Mouse (Mus musculus) intestine, embryonic 14.5 days (tissue): ENCODE results near the gene Fpr2. TPM values are rescaled to one million over a fixed set of nuclear protein-coding genes. Genes with fewer than 3 reads are reported as not detected.

Source experiments
- ATAC-seq: fragments of 200-750 bp; cut with Nextera tagmentation; replicated peaks from 2 replicates; pipeline ENCODE4 v1.8.0; 2017; ENCODE audit warnings: low read depth, moderate number of reproducible peaks, moderate TSS enrichment, moderate library complexity; ENCODE audit not compliant: low FRiP score, low TSS enrichment
- DNase-seq: peaks from one replicate; pipeline ENCODE4 v3.0.0-alpha.2; 2018; ENCODE audit warnings: low spot score
- H3K27ac ChIP-seq: fragments of 300-500 bp; sonication (generic); 2 replicates; pipeline ENCODE4 v1.5.1; 2014; ENCODE audit warnings: low read depth, mild to moderate bottlenecking, control low read depth
- H3K27me3 ChIP-seq: fragments of 300-500 bp; sonication (generic); replicated peaks from 2 replicates; pipeline ENCODE4 v1.6.1; 2014; ENCODE audit warnings: low read length, control low read depth; ENCODE audit not compliant: control insufficient read depth, insufficient read depth
- H3K36me3 ChIP-seq: fragments of 300-500 bp; sonication (generic); 2 replicates; pipeline ENCODE4 v1.6.1; 2014; ENCODE audit warnings: low read length, control low read depth; ENCODE audit not compliant: control insufficient read depth, insufficient read depth
- H3K4me1 ChIP-seq: fragments of 300-500 bp; sonication (generic); replicated peaks from 2 replicates; pipeline ENCODE4 v1.6.1; 2014; ENCODE audit warnings: low read length, control low read depth, mixed read lengths; ENCODE audit not compliant: control insufficient read depth, insufficient read depth
- H3K4me2 ChIP-seq: fragments of 300-500 bp; sonication (generic); 2 replicates; pipeline ENCODE4 v1.6.1; 2014; ENCODE audit warnings: low read length
- H3K4me3 ChIP-seq: fragments of 300-500 bp; sonication (generic); 2 replicates; pipeline ENCODE4 v1.5.1; 2014; ENCODE audit warnings: low read depth, low read length, control low read depth, mixed read lengths
- H3K9ac ChIP-seq: fragments of 300-500 bp; sonication (generic); 2 replicates; pipeline ENCODE4 v1.6.1; 2014; ENCODE audit warnings: mild to moderate bottlenecking, low read length
- H3K9me3 ChIP-seq: fragments of 300-500 bp; sonication (generic); 2 replicates; pipeline ENCODE4 v1.6.1; 2016; ENCODE audit warnings: low read length, control low read depth; ENCODE audit not compliant: control insufficient read depth
- WGBS: fragments of 180-500 bp; shearing (Covaris S2); extraction: QIAGEN DNeasy Blood & Tissue Kit; methylation state at CpG from one replicate; pipeline ENCODE4 v1.1.7; 2014; 5-methylcytosine and 5-hydroxymethylcytosine counted together
- polyA plus RNA-seq: library from polyadenylated mRNA; unstranded; fragments of >200 nt; fragmentation: Nextera tagmentation; extraction: Ambion mirVana; gene quantifications from 2 replicates; pipeline ENCODE4 v1.2.1, GENCODE M21; 2014

Gene Fpr2
- polyA plus RNA-seq, 1 experiment from 2014 or later: 0.38 TPM

GRCm38 (mm10) chr17:17849906-17850712, 37.5 kb upstream of the Fpr2 start:
- WGBS: 26% methylated on average over 55 of the region's 55 CpGs

GRCm38 (mm10) chr17:17855064-17855838, 32.4 kb upstream of the Fpr2 start, which contains the start of gene Has1:
TSS of gene Has1 (minus strand) at chr17:17855205.
- no peak within 1 kb of the TSS for H3K4me2 ChIP-seq
- no peaks in the 10 kb centered on the region for H3K27me3 ChIP-seq
- ATAC-seq (no peak), DNase-seq (no peak)
- WGBS: 51% methylated on average over 8 of the region's 8 CpGs
- no peak within 1 kb of the TSS for H3K4me3 ChIP-seq
- H3K27ac ChIP-seq: no peak within 1 kb of the TSS
- peaks cover 3% of the 10 kb centered on the region; the same call in 1 of the 2 replicates for H3K36me3 ChIP-seq
- H3K9me3 ChIP-seq: no peaks in the 10 kb centered on the region
- no peaks in the 10 kb centered on the region for H3K4me1 ChIP-seq
- no peak within 1 kb of the TSS for H3K9ac ChIP-seq

More at GRCm38 (mm10) chr17:17849906-17850712, 37.5 kb upstream of the Fpr2 start:
- Histone ChIP-seq H3K36me3 (peaks cover 3% of the 10 kb centered on the region; the same call in 1 of the 2 replicates), H3K9me3 (no peaks in the 10 kb centered on the region), H3K4me3 (no peak overlapping the region), H3K27me3 (0 out of 2 replicates have a peak, but pooled peaks cover 8% of the 10 kb centered on the region), H3K9ac (no peak overlapping the region), H3K27ac (no peak overlapping the region), H3K4me2 (peak overlapping the region; percentile 30), H3K4me1 (no peaks in the 10 kb centered on the region)
- no peak for DNase-seq
- ATAC-seq: peak; percentile 50

GRCm38 (mm10) chr17:17856612-17857011, 31.0 kb upstream of the Fpr2 start:
- Histone ChIP-seq H3K9me3 (no peaks in the 10 kb centered on the region), H3K36me3 (peaks cover 3% of the 10 kb centered on the region; the same call in 1 of the 2 replicates), H3K9ac (no peak overlapping the region), H3K4me2 (no peak overlapping the region), H3K27ac (no peak overlapping the region), H3K4me1 (no peaks in the 10 kb centered on the region), H3K27me3 (no peaks in the 10 kb centered on the region), H3K4me3 (no peak overlapping the region)
- DNase-seq (no peak), ATAC-seq (no peak)
- WGBS: 79% methylated on average over 1 of the region's 1 CpGs

- DNase-seq (no peak), ATAC-seq (no peak)
- peaks cover 2% of the 10 kb centered on the region; the same call in 1 of the 2 replicates for H3K36me3 ChIP-seq
Measured at GRCm38 (mm10) chr17:17857446-17857845, 30.2 kb upstream of the Fpr2 start.

GRCm38 (mm10) chr17:17860110-17860509, 27.5 kb upstream of the Fpr2 start:
- Histone ChIP-seq H3K9ac (no peak overlapping the region), H3K9me3 (no peaks in the 10 kb centered on the region), H3K27ac (no peak overlapping the region), H3K4me3 (no peak overlapping the region), H3K4me2 (no peak overlapping the region), H3K4me1 (no peaks in the 10 kb centered on the region), H3K36me3 (peaks cover 10% of the 10 kb centered on the region; the same call in 1 of the 2 replicates), H3K27me3 (no peaks in the 10 kb centered on the region)
- DNase-seq: no peak
- 87% methylated on average over 3 of the region's 3 CpGs for WGBS
- no peak for ATAC-seq

More at GRCm38 (mm10) chr17:17857446-17857845, 30.2 kb upstream of the Fpr2 start:
- Histone ChIP-seq H3K27me3 (no peaks in the 10 kb centered on the region), H3K9ac (no peak overlapping the region), H3K4me3 (no peak overlapping the region), H3K4me2 (no peak overlapping the region), H3K4me1 (no peaks in the 10 kb centered on the region), H3K27ac (no peak overlapping the region), H3K9me3 (no peaks in the 10 kb centered on the region)
- WGBS: 57% methylated on average over 1 of the region's 1 CpGs

GRCm38 (mm10) chr17:17862360-17862759, 25.3 kb upstream of the Fpr2 start:
- no peaks in the 10 kb centered on the region for H3K27me3 ChIP-seq
- no peak overlapping the region for H3K4me2 ChIP-seq
- H3K27ac ChIP-seq: no peak overlapping the region
- H3K4me3 ChIP-seq: no peak overlapping the region
- DNase-seq: no peak
- H3K9ac ChIP-seq: no peak overlapping the region
- H3K4me1 ChIP-seq: no peaks in the 10 kb centered on the region
- WGBS: 65% methylated on average over 1 of the region's 1 CpGs
- peaks cover 22% of the 10 kb centered on the region; the same call in 1 of the 2 replicates for H3K36me3 ChIP-seq
- H3K9me3 ChIP-seq: no peaks in the 10 kb centered on the region
- no peak for ATAC-seq

- Histone ChIP-seq H3K4me1 (no peaks in the 10 kb centered on the region), H3K36me3 (peaks cover 22% of the 10 kb centered on the region; the same call in 1 of the 2 replicates), H3K27ac (no peak overlapping the region), H3K4me3 (no peak overlapping the region), H3K9ac (no peak overlapping the region), H3K27me3 (no peaks in the 10 kb centered on the region), H3K4me2 (no peak overlapping the region), H3K9me3 (no peaks in the 10 kb centered on the region)
- WGBS: 79% methylated on average over 2 of the region's 2 CpGs
- DNase-seq (no peak), ATAC-seq (no peak)
Measured at GRCm38 (mm10) chr17:17865168-17865567, 22.5 kb upstream of the Fpr2 start.

GRCm38 (mm10) chr17:17866801-17867469, 20.7 kb upstream of the Fpr2 start:
- H3K36me3 ChIP-seq: peaks cover 22% of the 10 kb centered on the region; the same call in 1 of the 2 replicates

More at GRCm38 (mm10) chr17:17866801-17867469, 20.7 kb upstream of the Fpr2 start:
- WGBS: 83% methylated on average over 11 of the region's 11 CpGs
- H3K9me3 ChIP-seq: no peaks in the 10 kb centered on the region
- H3K27me3 ChIP-seq: no peaks in the 10 kb centered on the region
- DNase-seq (no peak), ATAC-seq (no peak)
- H3K4me1 ChIP-seq: no peaks in the 10 kb centered on the region
- no peak overlapping the region for H3K4me2 ChIP-seq
- no peak overlapping the region for H3K9ac ChIP-seq
- H3K27ac ChIP-seq: no peak overlapping the region
- no peak overlapping the region for H3K4me3 ChIP-seq
